9 mouse cellular contexts compared by ENCODE assay signal in genomic region chr11:8628846-8629253, GRCm38 (mm10). TPM values are rescaled to one million over a fixed set of nuclear protein-coding genes. Genes with fewer than 3 reads are reported as not detected.
A peak's percentile ranks its signal among the peaks of the same experiment; 100 is the strongest.
DNase-seq lines count a peak whose midpoint lies in the region; ATAC-seq and TF ChIP-seq lines count a peak whose summit lies in the region.
"Had no signal": no experiment of that assay in that cellular context is flagged by ENCODE, and none has a peak within 500 bp of the region (broad histone marks: within the 10 kb centered on the region; RNA-seq: fewer than 3 reads in every experiment).

No protein-coding gene starts in this region.

- no peak overlapping the region for H3K4me3 ChIP-seq in limb, embryonic 13.5 days
- H3K4me3 ChIP-seq in limb, embryonic 10.5 days, result no peak overlapping the region
- no peak overlapping the region for H3K4me3 ChIP-seq in kidney, adult 2 months (ENCODE audit: insufficient read depth, low read depth, low read length)
- H3K4me3 ChIP-seq in forebrain, postnatal 0 days (ENCODE audit: low read depth, low read length), result no peak overlapping the region
- H3K4me3 ChIP-seq in left cerebral cortex, adult 2 months, result no peak overlapping the region
- H3K4me3 ChIP-seq: neural tube, embryonic 13.5 days had no signal

- TF ChIP-seq POLR2A in kidney, adult 2 months (IDR thresholded peaks at IDR 0.05; ENCODE audit: low read depth, low read length), result no peak

- H3K36me3 ChIP-seq in limb, embryonic 13.5 days, result peaks cover 14% of the 10 kb centered on the region; the same call in 1 of the 2 replicates
- H3K36me3 ChIP-seq in limb, embryonic 10.5 days, result peaks cover 18% of the 10 kb centered on the region; the same call in 1 of the 2 replicates
- no peaks in the 10 kb centered on the region for H3K36me3 ChIP-seq in kidney, adult 2 months (ENCODE audit: control insufficient read depth, insufficient read depth, low read length)
- no peaks in the 10 kb centered on the region for H3K36me3 ChIP-seq in forebrain, postnatal 0 days (ENCODE audit: insufficient read depth)
- H3K36me3 ChIP-seq: neural tube, embryonic 13.5 days had no signal

- TF ChIP-seq CTCF in Patski (IDR thresholded peaks at IDR 0.05), result no peak
- TF ChIP-seq CTCF in kidney, adult 2 months (conservative IDR thresholded peaks at IDR 0.05; ENCODE audit: insufficient read depth, insufficient read length, low read depth, low read length), result no peak
- no peak for TF ChIP-seq CTCF in forebrain, postnatal 0 days (IDR thresholded peaks at IDR 0.05; ENCODE audit: low read depth)
- TF ChIP-seq CTCF in left cerebral cortex, adult 2 months (IDR thresholded peaks at IDR 0.05), result no peak

- POLR2A ChIA-PET in Patski (lab: Charles Lee), result no interaction called here

- no peaks in the 10 kb centered on the region for H3K9me3 ChIP-seq in limb, embryonic 13.5 days
- no peaks in the 10 kb centered on the region for H3K9me3 ChIP-seq in limb, embryonic 10.5 days (replicated peaks)
- no peaks in the 10 kb centered on the region for H3K9me3 ChIP-seq in forebrain, postnatal 0 days (ENCODE audit: low read length)
- H3K9me3 ChIP-seq: neural tube, embryonic 13.5 days had no signal

- H3K27ac ChIP-seq in limb, embryonic 13.5 days, result peak overlapping the region; percentile 40; the same call in 1 of the 2 replicates
- H3K27ac ChIP-seq in limb, embryonic 10.5 days, result no peak overlapping the region; the same call in 1 of the 2 replicates
- H3K27ac ChIP-seq in kidney, adult 2 months (ENCODE audit: insufficient read depth, low read depth, low read length), result peak overlapping the region; percentile 58
- H3K27ac ChIP-seq in forebrain, postnatal 0 days (ENCODE audit: low read depth, low read length), result no peak overlapping the region
- no peak overlapping the region for H3K27ac ChIP-seq in left cerebral cortex, adult 2 months
- H3K27ac ChIP-seq: neural tube, embryonic 13.5 days had no signal

- in situ Hi-C loops in Patski (cut with MboI; ENCODE audit: low pct_unique_long_range_greater_than_20kb), result loop anchor here (5.0 to 10.0 kb wide), 2 partner anchors 33 to 94 kb away; partner anchors contain the start of gene Tns3

- no peak overlapping the region for H3K9ac ChIP-seq in limb, embryonic 13.5 days
- H3K9ac ChIP-seq in forebrain, postnatal 0 days, result no peak overlapping the region
- H3K9ac ChIP-seq: neural tube, embryonic 13.5 days had no signal

- no peak overlapping the region for H3K4me2 ChIP-seq in limb, embryonic 13.5 days (replicated peaks)
- no peak overlapping the region for H3K4me2 ChIP-seq in forebrain, postnatal 0 days (ENCODE audit: low read depth)
- H3K4me2 ChIP-seq: neural tube, embryonic 13.5 days had no signal

- CTCF ChIA-PET in Patski (lab: Charles Lee), result interaction anchor here (0.7 kb wide), 1 partner anchor 12 kb away, joined by 3 read pairs; no protein-coding TSS in a partner anchor

- ATAC-seq in limb, embryonic 13.5 days (ENCODE audit: low FRiP score, low read depth), result no peak
- peak; percentile 42 for ATAC-seq in Patski
- ATAC-seq in megakaryocyte-erythroid progenitor cell, adult 5-6 weeks (replicated peaks; ENCODE audit: low FRiP score, low TSS enrichment, poor library complexity, severe bottlenecking), result peak; percentile 88
- no peak for ATAC-seq in forebrain, postnatal 0 days

- intact Hi-C loops in left cerebral cortex, adult 2 months (cut with DNase I), result no loop called here

- H3K27me3 ChIP-seq in limb, embryonic 13.5 days, result no peaks in the 10 kb centered on the region
- no peaks in the 10 kb centered on the region for H3K27me3 ChIP-seq in limb, embryonic 10.5 days (ENCODE audit: low read depth, poor library complexity, severe bottlenecking)
- H3K27me3 ChIP-seq in Patski, result no peaks in the 10 kb centered on the region
- no peaks in the 10 kb centered on the region for H3K27me3 ChIP-seq in kidney, adult 2 months (replicated peaks; ENCODE audit: control insufficient read depth, insufficient read depth, low read length)
- H3K27me3 ChIP-seq in forebrain, postnatal 0 days (ENCODE audit: insufficient read depth, low read length), result no peaks in the 10 kb centered on the region

- 72% methylated on average over 10 of the region's 10 CpGs for WGBS in limb, embryonic 13.5 days
- 83% methylated on average over 10 of the region's 10 CpGs for WGBS in limb, embryonic 10.5 days
- 20% methylated on average over 10 of the region's 10 CpGs for WGBS in kidney, adult 2 months
- 92% methylated on average over 10 of the region's 10 CpGs for WGBS in forebrain, postnatal 0 days

- H3K4me1 ChIP-seq in limb, embryonic 13.5 days, result peaks cover 50% of the 10 kb centered on the region
- peaks cover 36% of the 10 kb centered on the region for H3K4me1 ChIP-seq in limb, embryonic 10.5 days
- H3K4me1 ChIP-seq in kidney, adult 2 months (ENCODE audit: control insufficient read depth, insufficient read depth, low read length), result peaks cover 38% of the 10 kb centered on the region
- no peaks in the 10 kb centered on the region for H3K4me1 ChIP-seq in forebrain, postnatal 0 days (ENCODE audit: insufficient read depth)

- no peak for DNase-seq in limb, embryonic 10.5 days (ENCODE audit: low spot score)
- no peak for DNase-seq in Patski (ENCODE audit: low read depth, low spot score)
- DNase-seq in kidney, adult 2 months, result peak; percentile 69
- no peak for DNase-seq in forebrain, postnatal 0 days
- DNase-seq in left cerebral cortex, adult 2 months (ENCODE audit: extremely low spot score in 1 of 2, low spot score in 2 of 2), result no peak
- no peak for DNase-seq in layer of hippocampus, postnatal 14 days (ENCODE audit: low spot score in 2 of 2)

RNA-seq across cellular contexts. Expression of gene Tns3, which starts 35.5 kb away (rescaled TPM):
- polyA plus RNA-seq in limb, embryonic 13.5 days (2015; fragmentation: Nextera tagmentation; extraction: Ambion mirVana), result 42.9 and 45.3 TPM in 2 replicates
- polyA plus RNA-seq in limb, embryonic 10.5 days (2016; fragmentation: Nextera tagmentation; extraction: Ambion mirVana), result 28.2 and 35.6 TPM in 2 replicates
- polyA plus RNA-seq in Patski (2021), result 75.4 TPM
- 63.7 and 70.5 TPM in 2 replicates for polyA plus RNA-seq in kidney, adult 2 months (2012; rRNA removed)
- 8.4 and 16.0 TPM in 2 replicates for total RNA-seq in megakaryocyte-erythroid progenitor cell, adult 5-6 weeks (2014; fragmentation: Nextera tagmentation)
- 4.1 and 7.7 TPM in 2 replicates for total RNA-seq in megakaryocyte-erythroid progenitor cell, adult 5-6 weeks (2017)
- 16.3 and 26.5 TPM in 2 replicates for total RNA-seq in forebrain, postnatal 0 days (2014; rRNA removed)
- polyA plus RNA-seq in forebrain, postnatal 0 days (2015; fragmentation: Nextera tagmentation; extraction: Ambion mirVana), result 3.1 and 6.2 TPM in 2 replicates
- 10 to 100 TPM; 33.6 to 40.1 TPM for total RNA-seq in left cerebral cortex, adult 2 months (2021)
- 10 to 100 TPM; 69.9 to 73.2 TPM for total RNA-seq in layer of hippocampus, postnatal 14 days (2021)

Comparison
In these comparisons a context has a peak if more than half of its experiments do, and no peak if none do; other contexts are left out.
1. H3K27ac ChIP-seq: peak in limb, embryonic 13.5 days (single experiment) and kidney, adult 2 months (single experiment); none in limb, embryonic 10.5 days (single experiment), forebrain, postnatal 0 days (single experiment) and left cerebral cortex, adult 2 months (single experiment).
2. ATAC-seq: peak in Patski (single experiment) and megakaryocyte-erythroid progenitor cell, adult 5-6 weeks (single experiment); none in limb, embryonic 13.5 days (single experiment) and forebrain, postnatal 0 days (single experiment).